Mouse (Mus musculus): Measurements from ENCODE around the gene Nlrp2. TPM values are rescaled to one million over a fixed set of nuclear protein-coding genes. Genes with fewer than 3 reads are reported as not detected.

Gene Nlrp2
- total RNA-seq (2021): not detected

DNA sequence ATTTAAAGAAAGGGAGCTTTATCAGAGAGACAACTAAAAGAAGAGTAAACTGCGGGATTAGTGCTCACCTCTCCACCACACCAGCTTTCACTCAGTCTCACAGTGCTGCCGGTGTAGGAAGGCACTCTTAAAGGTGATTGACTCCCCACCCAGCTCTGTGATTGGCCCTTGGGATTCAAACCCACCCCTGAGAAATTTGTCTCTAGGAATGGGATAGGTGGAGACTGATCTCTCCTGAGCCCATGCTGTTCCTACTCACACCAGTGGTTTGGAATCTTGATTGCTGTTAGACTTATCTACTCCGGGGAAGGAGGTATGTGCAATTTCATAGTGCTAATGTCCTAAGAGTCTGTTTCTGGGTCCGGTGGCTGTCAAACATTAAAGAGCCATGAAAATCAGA is at the start of gene Nlrp2:
TSS of gene Nlrp2 (minus strand) at position 101 of the 400 bp plus-strand sequence.
- DNase-seq (ENCODE audit: low spot score): no peak
- intact Hi-C loops (cut with DNase I): no loop called here

- intact Hi-C loops (cut with DNase I): loop anchor here (2.0 kb wide), 1 partner anchor 30 kb away; no protein-coding TSS in a partner anchor
- DNase-seq (ENCODE audit: low spot score): no peak
These were observed 15.9 kb upstream of the Nlrp2 start for GRCm38 (mm10) chr7:5366724-5367123.

- intact Hi-C loops (cut with DNase I): no loop called here
- DNase-seq (ENCODE audit: low spot score): no peak
These were observed 12.8 kb upstream of the Nlrp2 start for GRCm38 (mm10) chr7:5363599-5363998.

DNA sequence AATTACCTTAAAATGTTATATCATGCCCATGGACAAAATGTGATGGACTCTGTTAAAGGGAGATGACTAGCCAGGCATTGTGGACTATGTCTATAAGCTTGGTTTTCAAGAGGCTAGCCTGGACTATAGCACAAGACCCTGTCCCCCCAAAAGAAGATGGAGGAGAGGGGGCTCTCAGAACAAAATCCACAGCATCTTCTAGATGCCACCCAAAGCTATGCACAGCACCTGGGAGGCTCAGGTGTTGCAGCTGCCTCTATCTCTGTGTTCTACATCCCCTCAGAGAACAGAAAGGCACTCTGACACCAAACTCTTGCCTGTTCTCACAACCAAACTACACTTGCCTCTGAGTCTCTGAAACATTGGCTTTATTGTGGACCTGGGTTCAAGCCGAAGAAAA is 598 bp downstream of the Nlrp2 start, which contains the start of gene Gm5065:
TSS of gene Gm5065 (plus strand) at position 301 of the 400 bp plus-strand sequence.
- no peak for DNase-seq (ENCODE audit: low spot score)
- intact Hi-C loops (cut with DNase I): no loop called here

GRCm38 (mm10) chr7:5327511-5327910 is 23.3 kb downstream of the Nlrp2 start:
- intact Hi-C loops (cut with DNase I): no loop called here
- DNase-seq (ENCODE audit: low spot score): no peak

- intact Hi-C loops (cut with DNase I): no loop called here
- no peak for DNase-seq (ENCODE audit: low spot score)
These were observed 62.6 kb downstream of the Nlrp2 start for GRCm38 (mm10) chr7:5288281-5288680.

- intact Hi-C loops (cut with DNase I): no loop called here
- DNase-seq (ENCODE audit: low spot score): no peak
These were observed 87.8 kb downstream of the Nlrp2 start for GRCm38 (mm10) chr7:5263051-5263450.

Other genes starting within 250 kb of the Nlrp2 start
- not detected for gene Rfpl4, start 234.1 kb downstream of the Nlrp2 start, total RNA-seq (2021)
- 1 to 10 TPM; 5.8 to 6.2 TPM for gene Rasl2-9, start 225.1 kb downstream of the Nlrp2 start, total RNA-seq (2021)
- gene Vmn1r55, start 201.4 kb downstream of the Nlrp2 start, total RNA-seq (2021): not detected
- gene Vmn1r56, start 154.3 kb downstream of the Nlrp2 start, total RNA-seq (2021): not detected
- not detected for gene Vmn1r57, start 132.5 kb downstream of the Nlrp2 start, total RNA-seq (2021)
- gene Gm5065, start 498 bp downstream of the Nlrp2 start, total RNA-seq (2021): not detected
- not detected for gene Vmn1r58, start 62.4 kb upstream of the Nlrp2 start, total RNA-seq (2021)
- not detected for gene Vmn1r59, start 105.7 kb upstream of the Nlrp2 start, total RNA-seq (2021)
- gene Vmn2r28, start 142.9 kb upstream of the Nlrp2 start, total RNA-seq (2021): not detected
- gene Vmn1r60, start 196.3 kb upstream of the Nlrp2 start, total RNA-seq (2021): not detected